Mouse (Mus musculus) liver, adult 2 months (tissue): ENCODE measurements around the gene Dach1.

Experiments
- CTCF ChIP-seq: fragments of 200-500 bp; IDR thresholded peaks from 2 replicates; pipeline ENCODE4 v1.5.1; 2011; ENCODE audit warnings: low read depth, low read length, control low read depth
- POLR2A ChIP-seq: fragments of 200-500 bp; IDR thresholded peaks from 2 replicates; pipeline ENCODE4 v1.6.1; 2011; ENCODE audit warnings: low read length, control low read depth; ENCODE audit not compliant: insufficient read depth; ENCODE audit errors: extremely low read depth

GRCm38 (mm10) chr14:98168039-98168907 is 1.3 kb downstream of the Dach1 start:
- TF ChIP-seq POLR2A, result no peak
- TF ChIP-seq CTCF, result no peak
